Mouse (Mus musculus) liver, adult 2 months (tissue): Measurements from ENCODE around the gene Gpr158.

Source experiments
- CTCF ChIP-seq: fragments of 200-500 bp; IDR thresholded peaks from 2 replicates; pipeline ENCODE4 v1.5.1; 2011; ENCODE audit warnings: low read depth, low read length, control low read depth
- POLR2A ChIP-seq: fragments of 200-500 bp; IDR thresholded peaks from 2 replicates; pipeline ENCODE4 v1.6.1; 2011; ENCODE audit warnings: low read length, control low read depth; ENCODE audit not compliant: insufficient read depth; ENCODE audit errors: extremely low read depth

DNA sequence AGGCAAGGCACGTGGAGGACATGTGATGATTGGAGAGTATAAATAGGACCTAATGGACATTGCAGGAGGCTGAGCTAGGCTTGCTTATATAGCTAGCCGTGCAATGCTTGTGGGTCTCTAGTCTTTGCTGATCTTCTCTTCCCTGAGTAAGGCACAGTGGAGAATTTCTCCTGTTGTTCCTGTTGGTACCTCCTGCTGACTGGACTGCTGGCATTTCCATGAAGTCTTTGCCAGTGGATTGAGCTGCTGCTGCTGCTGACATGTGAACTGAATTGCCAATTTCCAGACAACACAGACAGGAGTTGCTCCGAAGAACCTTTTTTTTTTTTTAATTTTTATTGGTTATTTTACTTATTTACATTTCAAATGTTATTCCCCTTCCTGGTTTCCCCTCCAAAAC lies 41.5 kb downstream of the Gpr158 start:
- TF ChIP-seq CTCF (no peak), POLR2A (no peak)
